Mouse (Mus musculus): ENCODE measurements around the gene Pnpla8.
"Not testable (repeated sequence)": the region's sequence is repeated elsewhere in the genome, so short reads cannot be mapped to it uniquely, and the experiment has no call there.

Gene Pnpla8

DNA sequence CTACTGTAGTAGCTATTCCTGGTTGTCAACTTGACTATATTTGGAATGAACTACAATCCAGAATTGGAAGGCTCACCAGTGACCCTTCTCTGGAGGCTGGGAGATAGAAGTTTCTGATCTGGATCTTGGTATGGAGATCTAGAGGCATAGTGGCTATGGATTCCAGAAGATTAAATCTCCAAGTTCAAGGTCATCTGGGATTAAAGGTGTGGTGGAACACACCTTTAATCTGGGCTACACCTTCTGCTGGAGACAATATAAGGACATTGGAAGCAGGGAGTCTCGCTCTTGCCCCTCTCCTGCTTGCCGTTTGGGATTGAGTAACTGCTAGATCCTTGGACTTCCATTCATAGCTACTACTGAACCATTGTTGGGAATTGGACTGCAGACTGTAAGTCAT, at the start of gene Pnpla8:
Gene Pnpla8, plus strand, starts transcription at position 301 of the 400 bp plus-strand sequence.
- in situ Hi-C loops (cut with MboI, MseI) = not testable (repeated sequence)

DNA sequence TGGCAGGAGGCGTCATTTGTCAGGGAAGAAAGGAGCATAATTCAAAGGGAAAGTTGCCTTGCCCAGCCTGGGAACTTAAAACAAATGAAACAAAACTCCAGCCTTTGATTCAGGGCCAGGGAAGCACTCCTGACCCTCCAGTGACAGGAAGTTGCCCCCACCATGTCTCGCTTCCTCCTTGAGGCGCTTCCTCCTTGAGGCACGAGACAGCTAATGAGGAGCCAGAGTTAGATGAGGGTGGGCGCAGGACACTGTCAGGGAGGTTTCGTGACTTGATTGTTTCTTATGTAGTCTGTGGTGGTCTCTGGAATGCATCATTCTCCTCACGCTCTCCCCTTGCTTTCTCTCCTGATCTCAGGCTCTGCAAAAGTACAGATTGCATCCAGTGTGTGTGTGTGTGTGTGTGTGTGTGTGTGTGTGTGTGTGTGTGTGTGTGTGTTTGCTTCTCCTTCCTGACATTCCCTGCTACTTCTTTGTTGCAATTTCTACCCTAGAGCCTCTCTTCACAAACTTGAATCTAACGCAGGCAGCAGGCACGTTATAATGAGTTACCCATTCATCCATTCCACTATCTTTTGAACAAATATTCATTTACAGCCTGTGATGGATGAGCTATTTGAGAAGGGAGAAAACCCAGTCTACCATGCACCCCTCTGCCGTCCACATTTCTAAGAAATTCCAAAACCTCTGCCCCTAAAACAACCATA, 44.7 kb upstream of the Pnpla8 start:
- in situ Hi-C loops (cut with MboI, MseI) = no loop called here

DNA sequence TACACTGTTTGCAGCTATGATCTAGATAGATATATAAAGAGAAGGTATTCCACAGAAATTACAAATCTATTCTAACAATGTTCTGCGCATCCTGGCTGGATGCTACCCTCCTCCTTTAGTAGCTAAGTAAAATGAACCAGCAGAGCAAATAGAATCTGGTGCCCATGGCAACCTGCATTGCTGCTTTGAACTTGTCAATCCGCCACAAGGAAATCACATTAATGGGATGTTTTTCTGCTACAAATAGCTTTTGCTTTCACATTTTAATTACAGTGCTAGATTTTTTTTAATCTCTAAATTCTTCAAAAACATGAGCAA, 44.2 kb upstream of the Pnpla8 start:
- in situ Hi-C loops (cut with MboI, MseI) = no loop called here

DNA sequence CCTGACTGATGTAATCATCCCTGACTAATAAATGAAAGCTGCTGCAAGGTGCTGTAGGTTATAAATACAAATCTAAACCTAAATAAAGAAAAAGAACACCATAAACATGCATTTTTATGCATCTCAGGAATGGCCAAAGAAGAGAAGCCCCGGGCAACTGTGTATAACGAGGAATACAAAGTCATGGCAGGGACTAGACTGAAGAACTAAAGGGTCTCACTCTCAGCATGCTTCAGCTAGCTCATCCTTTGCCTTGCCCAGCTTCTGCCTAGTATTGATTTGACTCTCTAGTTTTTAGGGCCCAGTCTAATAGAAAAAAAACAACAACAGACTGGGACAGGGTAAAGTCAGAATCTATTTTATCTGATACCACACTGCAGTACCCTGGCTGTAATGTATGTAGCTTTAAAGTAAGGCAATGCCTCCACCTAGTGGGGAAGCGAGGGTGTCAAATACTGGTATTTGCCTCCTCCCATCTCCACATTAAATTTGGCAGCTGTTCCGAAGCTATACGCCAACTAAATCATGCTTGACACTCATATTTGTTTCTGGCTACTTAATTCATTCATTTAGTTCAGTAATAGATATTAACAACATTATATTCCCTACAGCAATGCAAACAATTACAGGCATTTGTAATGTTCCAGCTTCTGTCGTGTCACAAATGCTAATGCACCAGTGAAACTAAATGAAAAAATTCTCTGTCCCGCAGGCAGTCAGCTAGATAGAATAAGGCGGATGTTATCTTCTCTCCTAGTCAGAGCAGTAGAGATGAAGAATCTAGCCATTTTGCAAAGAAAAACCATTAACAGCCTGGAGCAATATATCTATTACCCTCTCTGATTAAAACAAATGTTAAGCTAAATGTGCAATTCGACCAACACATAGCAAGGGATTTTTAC, 39.8 kb upstream of the Pnpla8 start:
- in situ Hi-C loops (cut with MboI, MseI) = no loop called here

DNA sequence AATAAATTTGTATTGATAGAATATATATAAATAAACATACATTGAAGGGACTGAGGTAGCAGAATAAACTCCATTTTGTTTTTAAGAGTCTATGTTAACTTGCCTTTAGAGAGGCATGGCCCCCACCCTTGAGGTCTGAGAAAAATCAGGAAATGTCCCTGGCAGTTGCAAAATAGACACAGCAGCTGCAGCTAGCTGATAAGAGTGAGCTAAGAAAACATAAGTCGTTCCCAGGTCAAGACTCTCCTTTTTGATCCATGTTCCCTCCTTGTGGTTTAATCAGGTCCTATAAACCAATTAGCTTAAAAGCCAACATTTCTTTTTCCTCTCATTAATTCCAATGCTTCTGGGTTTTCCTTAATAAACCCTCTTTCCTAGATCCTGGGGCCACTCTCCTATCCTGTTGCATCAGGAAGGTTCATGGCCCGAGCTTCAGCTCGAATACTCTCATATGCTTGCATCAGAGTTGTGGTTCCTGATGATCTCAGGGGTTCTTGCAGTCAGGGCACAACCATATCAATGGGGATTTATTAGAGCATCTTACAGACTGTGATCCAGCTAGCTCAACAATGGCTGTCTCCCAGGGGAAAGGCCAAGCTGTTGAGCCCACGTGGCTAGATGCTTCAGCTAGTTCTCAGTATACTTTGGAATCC, 23.2 kb upstream of the Pnpla8 start:
- in situ Hi-C loops (cut with MboI, MseI) = no loop called here

DNA sequence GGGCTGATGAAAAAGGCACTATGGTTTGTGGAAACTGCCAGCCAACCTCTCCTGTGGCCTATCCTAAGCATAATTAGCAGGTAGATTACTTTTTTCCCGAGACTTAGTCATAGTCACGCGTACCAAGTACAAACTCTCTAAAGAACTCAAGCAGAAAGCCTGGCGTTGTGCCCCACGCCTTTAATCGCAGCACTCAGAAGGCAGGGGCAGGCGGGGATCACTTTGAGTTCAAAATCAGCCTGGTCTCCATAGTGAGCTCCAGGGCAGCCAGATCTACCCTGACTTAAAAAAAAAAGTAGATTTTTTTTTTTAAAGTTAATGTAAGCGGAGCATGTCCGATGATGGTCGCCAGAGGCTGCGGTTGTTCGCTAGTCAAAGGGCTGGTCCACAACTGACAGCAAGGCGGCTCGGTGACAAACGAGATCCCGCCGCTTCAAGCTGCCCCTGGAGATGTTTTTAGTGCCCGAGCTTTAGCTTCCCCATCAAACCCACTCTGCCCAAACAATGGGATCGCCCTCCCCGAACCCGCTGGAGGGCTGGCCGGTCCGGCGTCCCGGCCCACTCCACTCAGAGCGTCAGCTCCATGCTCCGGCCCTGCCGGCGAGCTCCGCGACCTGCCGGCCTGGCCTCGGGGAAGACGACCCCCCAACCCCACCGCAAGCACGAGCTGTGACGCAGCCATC, 11.9 kb upstream of the Pnpla8 start:
- in situ Hi-C loops (cut with MboI, MseI) = loop anchor here (10.0 kb wide), 1 partner anchor 66 kb away; no protein-coding TSS in a partner anchor

DNA sequence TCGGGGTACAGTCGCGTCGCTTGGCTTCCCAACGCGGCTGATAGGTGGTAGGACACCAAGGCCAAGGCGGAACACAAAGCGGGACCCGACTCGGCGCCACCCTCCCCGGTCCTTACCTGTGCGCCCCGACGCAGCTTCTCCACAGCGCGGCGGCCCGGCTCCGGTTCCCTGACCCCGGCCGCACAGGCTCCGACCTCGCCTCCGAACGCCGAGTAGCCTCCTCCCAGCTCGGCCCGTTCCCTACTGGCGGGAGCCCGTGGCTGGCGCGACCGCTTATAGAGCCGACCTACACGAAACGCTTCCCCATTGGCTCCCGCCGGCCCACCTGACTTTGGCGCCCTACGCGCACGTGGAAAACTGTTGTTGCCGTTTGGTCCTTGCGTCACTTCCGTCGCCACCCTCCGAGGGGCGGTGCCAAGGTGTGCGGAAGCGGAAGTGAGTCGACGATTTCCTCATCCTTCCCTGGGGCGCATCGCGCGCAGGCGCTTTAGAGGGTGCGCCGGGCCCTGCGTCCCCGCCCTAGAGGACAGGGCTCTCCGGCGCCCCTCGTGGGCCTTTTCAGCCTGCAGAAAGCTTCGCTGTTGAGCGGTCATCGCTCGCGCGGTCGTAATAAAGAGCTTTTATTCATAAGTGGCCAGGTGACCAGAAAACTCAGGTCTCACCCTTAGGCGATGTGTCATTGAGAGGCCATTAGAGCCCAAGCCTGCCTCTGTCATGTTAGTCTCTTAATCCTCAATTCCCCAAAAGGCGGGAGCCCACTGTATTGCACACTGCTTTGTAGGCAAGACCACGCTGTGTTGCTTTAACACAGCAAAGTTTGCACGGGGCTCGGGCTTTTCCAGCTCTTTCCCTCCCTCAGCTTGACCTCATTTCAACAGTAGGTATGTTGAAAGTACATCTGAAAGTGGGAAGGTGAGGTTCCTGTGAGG, 11.1 kb upstream of the Pnpla8 start, which contains the start of gene Dnajb9:
Gene Dnajb9, minus strand, starts transcription at position 503 of the 929 bp plus-strand sequence.
- in situ Hi-C loops (cut with MboI, MseI) = loop anchor here (10.0 kb wide), 1 partner anchor 65 kb away; no protein-coding TSS in a partner anchor

DNA sequence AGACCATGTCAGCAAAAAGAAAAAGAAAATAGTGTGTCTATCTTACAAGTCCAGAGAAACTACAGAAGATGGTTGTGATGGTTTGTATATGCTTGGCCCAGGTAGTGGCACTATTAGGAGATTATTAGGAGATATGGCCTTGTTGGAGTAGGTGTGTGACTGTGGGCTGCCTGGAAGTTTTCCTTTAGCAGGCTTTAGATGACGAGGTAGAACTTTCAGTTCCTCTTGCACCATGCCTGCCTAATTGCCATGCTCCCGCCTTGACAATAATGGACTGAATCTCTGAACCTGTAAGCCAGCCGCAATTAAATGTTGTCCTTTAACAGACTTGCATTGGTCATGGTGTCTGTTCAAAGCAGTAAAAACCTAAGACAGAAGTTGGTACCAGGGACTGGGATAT, 9.6 kb upstream of the Pnpla8 start:
- in situ Hi-C loops (cut with MboI, MseI) = no loop called here

DNA sequence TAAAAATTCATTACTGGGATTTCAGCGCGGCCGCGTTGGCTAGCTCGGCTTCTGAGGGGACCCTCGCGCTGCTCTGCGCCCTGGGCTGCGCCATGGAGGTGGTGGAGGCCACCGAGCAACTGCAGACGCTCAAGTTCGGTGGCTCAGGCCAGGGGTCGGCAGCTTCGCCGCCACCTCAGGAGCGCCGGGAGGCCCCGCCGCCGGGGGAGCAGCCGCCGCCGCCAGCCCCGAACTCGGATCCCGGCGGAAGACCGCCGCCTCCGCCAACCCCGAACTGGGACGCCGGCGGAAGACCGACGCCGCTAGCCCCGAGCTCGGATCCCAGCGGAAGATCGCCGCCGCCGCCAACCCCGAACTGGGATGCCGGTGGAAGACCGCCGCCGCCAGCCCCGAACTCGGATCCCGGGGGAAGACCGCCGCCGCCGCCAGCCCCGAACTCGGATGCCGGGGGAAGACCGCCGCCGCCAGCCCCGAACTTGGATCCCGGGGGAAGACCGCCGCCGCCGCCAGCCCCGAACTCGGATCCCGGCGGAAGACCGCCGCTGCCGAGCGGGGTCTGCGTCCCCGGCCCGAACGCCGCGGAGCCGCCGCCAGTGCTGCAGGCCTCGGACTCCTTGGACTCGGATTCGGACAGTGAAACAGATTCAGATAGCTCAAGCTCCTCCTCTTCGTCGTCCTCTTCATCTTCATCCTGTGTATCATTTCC, 634 bp downstream of the Pnpla8 start:
- in situ Hi-C loops (cut with MboI, MseI) = no loop called here

DNA sequence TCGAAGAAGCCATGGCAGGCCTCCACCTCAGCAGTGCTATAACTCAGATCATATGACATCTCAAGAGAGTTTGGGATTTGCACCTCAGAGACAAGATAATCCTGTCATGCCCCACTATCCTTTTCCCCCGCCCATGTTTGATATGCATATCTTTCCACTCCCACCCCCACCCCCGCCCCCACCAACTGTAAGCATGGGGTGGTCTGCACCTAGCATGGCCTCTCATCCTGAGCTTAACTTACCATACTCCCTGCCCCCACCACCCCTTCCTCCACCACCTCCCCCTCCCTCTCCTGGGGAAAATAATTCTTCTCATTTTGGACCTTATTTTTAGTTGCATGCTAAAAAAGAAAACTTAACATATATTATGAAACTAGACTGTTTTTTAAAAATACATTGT, 1.9 kb downstream of the Pnpla8 start:
- in situ Hi-C loops (cut with MboI, MseI) = no loop called here

DNA sequence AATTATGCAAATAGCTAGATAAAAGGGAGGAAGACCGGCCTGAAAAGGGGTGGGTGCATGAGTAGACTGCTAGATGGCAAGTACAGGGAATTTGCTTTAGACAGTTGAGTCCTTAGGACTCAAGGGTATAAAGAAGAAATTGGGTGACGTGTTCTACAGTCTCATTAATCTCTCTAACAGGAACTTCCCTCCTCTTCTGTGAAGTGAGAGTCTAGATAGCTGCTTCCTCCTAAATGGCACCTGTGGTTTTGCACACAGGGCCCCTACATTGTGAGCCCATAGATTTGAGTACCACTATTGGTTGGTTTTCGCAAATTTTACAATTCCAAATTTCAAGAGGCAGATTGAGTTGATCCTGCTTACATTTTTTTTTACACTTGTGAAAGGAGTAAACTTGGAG, 3.5 kb downstream of the Pnpla8 start:
- in situ Hi-C loops (cut with MboI, MseI) = no loop called here

DNA sequence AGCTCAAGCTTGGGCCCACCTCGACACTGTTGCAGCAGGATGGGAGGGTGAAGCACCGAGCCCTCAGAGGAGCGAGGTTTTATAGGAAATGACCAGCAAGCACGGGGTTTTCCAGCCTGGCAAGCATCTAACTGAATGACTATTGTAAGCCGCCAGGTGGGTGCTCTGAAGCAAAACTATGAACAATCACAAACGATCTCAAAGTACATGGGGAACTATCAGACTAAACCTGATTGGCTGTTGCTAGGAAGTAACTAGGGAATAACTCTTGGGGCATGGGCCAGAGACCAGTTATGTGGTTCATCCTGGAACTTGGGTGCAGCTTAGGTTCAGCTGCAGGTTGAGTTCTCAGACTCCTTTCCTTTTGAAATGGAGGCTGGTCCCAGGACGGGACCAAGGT, 19.9 kb downstream of the Pnpla8 start:
- in situ Hi-C loops (cut with MboI, MseI) = no loop called here

DNA sequence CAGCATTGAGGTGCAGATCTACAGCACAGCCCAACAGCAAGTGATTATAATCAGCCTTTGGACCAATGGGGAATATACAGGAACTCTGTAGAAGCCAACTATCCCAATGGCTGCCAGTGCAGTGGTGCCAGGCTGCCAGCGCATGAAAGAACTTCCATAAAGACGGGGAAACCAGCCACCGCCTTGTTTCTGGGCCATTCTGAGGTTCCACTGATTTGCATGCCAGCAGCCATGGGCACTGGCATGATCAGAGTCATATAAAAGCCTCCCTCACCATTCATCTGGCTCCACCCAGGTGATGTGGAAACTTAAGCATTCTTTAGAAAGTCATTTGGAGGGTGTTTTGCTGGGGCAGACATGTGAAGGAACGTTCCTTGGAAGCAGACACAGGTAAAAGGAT, 21.2 kb downstream of the Pnpla8 start:
- in situ Hi-C loops (cut with MboI, MseI) = no loop called here

DNA sequence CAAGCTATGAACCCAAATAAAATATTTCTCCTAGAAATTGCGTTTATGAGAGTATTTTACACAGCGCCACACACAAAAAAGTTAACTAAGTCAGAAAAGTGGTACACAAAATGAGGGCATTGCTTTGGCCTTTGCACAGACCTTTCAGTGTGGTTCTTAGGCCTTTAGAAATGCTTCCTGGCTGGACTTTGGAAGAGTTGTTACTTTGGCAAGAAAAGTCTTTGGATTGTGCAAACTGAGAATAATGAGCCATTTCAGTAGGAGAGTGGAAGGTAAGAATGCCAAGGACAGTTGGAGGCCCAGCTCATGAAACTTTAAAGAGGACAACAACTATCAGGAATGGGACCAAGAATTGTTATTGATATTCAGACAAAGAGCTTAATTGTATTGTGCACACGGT, 24.6 kb downstream of the Pnpla8 start:
- in situ Hi-C loops (cut with MboI, MseI) = no loop called here

DNA sequence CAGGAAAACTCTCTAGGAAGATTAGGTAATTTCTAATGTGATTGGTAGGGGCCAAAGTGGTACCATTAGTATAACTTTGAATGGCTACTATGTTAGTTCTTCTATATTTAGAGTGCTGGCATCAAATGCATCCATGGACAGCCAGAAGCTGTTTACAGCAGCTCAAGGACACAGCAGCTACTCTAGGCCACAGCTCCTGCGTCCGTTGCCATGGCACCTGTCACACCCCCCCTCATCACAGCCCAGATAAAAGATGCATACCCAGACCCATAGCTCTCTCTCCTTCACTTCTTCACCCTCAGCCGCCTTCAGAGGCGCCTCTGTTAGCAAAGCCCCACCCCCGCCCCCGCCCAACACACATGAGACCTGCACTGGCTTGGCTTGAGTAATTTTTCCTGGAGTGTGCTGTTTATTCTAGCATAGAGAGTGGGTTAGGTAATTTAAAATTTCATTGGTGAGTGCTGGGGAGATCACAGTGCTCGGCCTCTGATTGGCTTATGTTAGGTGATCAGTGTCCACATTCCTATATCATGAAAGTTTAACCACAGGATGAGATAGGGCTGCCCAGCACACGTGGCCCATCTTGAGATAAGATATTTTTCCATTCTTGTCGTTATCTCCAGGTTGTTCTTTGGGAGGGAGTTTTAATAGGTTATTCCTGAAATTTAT, 27.3 kb downstream of the Pnpla8 start:
- in situ Hi-C loops (cut with MboI, MseI) = no loop called here

DNA sequence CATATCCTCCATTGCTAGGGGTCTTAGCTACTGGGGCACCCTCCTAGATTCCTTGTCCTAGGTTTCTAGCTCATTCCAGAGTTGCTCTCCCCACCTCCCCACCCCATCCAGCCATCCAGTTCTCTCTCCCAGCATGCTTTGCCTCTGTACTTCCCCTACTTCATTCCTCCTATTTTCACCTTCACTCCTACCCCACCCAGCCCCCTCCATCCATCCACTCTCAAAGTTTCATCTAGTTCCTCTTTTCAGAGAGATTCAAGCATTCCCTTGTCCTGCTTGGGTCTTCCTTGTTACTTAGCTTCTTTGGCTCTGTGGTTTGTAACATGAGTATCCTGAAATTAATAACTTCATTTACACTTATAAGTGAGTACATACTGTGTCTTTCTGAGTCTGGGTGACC, 41.4 kb downstream of the Pnpla8 start:
- in situ Hi-C loops (cut with MboI, MseI) = no loop called here

DNA sequence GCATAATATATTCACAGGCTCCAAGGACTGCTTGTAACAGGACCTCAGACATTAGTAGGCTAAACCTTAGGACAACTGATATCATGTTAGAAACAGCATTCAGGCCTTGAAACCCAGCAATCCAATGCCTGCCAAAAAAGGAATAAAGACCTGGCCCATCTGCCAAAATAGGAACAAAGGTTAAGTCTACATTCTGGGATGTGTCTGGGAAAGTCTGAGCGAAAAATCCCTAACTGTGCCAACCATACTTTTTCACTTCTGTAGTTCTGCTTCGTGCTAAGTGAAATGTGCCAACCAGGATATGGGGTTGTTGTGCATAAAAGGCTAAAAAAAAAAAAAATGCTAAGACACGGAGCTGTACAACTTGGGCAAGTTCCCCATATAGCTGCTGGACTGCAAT, 44.5 kb downstream of the Pnpla8 start:
- in situ Hi-C loops (cut with MboI, MseI) = no loop called here

DNA sequence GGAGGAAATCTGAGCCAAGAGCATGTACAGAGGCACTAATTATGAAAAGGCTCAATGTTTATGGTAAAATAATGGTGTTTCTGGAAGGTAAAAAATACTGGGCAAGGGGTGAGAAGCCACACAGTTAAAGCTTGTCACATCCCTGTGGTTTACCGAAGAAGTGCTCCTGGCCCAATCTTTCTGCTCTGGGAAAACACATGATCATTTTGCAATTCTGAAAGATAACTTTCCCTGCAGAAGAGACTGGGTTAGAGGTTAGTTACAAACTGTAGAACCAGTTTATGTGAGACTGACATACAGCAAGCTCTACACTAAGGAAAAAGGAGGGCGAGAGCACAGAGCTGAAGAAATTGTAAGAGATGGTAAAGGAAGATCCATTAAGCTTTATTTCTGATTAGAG, 46.0 kb downstream of the Pnpla8 start:
- in situ Hi-C loops (cut with MboI, MseI) = no loop called here

DNA sequence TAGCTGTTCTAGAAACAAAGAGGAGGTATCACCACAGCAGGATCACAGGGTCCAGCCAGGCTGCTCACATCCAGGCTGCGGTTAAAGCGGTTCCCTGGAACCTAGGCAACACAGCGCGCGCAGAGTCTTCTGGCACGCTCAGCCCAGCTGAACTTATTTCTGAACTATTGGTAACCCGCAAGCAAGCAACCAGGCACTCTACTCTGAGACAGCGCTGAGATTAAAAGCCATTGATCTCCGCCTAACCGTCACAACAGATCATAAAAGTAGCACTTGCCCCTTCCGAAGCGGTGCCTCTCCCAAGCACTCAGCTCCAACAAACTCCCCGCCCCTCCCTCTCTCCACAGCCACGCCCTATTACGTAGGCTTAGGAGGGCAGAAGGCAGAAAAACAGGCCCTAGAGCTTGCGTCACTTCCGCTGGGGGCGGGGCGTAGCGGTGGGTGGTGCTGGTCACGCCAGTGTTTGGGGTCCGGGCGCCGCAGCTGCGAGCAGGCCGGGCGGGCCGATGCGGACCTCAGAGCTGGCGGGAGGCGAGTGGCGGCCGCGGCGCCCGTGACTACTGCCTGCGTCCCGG, 47.6 kb downstream of the Pnpla8 start:
- in situ Hi-C loops (cut with MboI, MseI) = no loop called here

Measured in regulatory T cell (primary cell).